Mouse (Mus musculus): ENCODE data around the gene Gm43302. TPM values are rescaled to one million over a fixed set of nuclear protein-coding genes. Genes with fewer than 3 reads are reported as not detected.

Gene Gm43302
- polyA plus RNA-seq (2012; rRNA removed; ENCODE audit: low replicate concordance) = 0.32 and 0.44 TPM in 2 replicates

GRCm38 (mm10) chr5:105293226-105294165 lies at the start of gene Gm43302, which contains the start of gene Gbp6:
Gene Gm43302, minus strand, starts transcription at chr5:105293695.
Gene Gbp6, minus strand, starts transcription at chr5:105293698.

GRCm38 (mm10) chr5:105239483-105240047 lies 53.9 kb downstream of the Gm43302 start, which contains the start of gene Gbp10:
Gene Gbp10, minus strand, starts transcription at chr5:105239533.

Other genes with a start within 250 kb of the Gm43302 start
- gene Gbp9, start 154.2 kb downstream of the Gm43302 start, polyA plus RNA-seq (2012; rRNA removed; ENCODE audit: low replicate concordance) = 0.33 and 0.43 TPM in 2 replicates
- 0.58 and 1.8 TPM in 2 replicates for gene Gbp8, start 154.2 kb downstream of the Gm43302 start, polyA plus RNA-seq (2012; rRNA removed; ENCODE audit: low replicate concordance)
- gene Gbp4, start 154.1 kb downstream of the Gm43302 start, polyA plus RNA-seq (2012; rRNA removed; ENCODE audit: low replicate concordance) = 1.1 and 2.1 TPM in 2 replicates
- not detected in 2 replicates for gene Gbp10, start 54.2 kb downstream of the Gm43302 start, polyA plus RNA-seq (2012; rRNA removed; ENCODE audit: low replicate concordance)
- 0.53 and 0.66 TPM in 2 replicates for gene Gbp6, start within 50 bp of the Gm43302 start, polyA plus RNA-seq (2012; rRNA removed; ENCODE audit: low replicate concordance)
- 8.2 and 10.1 TPM in 2 replicates for gene Lrrc8b, start 122.1 kb upstream of the Gm43302 start, polyA plus RNA-seq (2012; rRNA removed; ENCODE audit: low replicate concordance)
- 2.9 and 9.2 TPM in 2 replicates for gene Lrrc8c, start 225.7 kb upstream of the Gm43302 start, polyA plus RNA-seq (2012; rRNA removed; ENCODE audit: low replicate concordance)

All from duodenum, adult 2 months (tissue).